Mouse (Mus musculus) CH12.LX (cell line): ENCODE results near the gene Adamtsl1. TPM values are rescaled to one million over a fixed set of nuclear protein-coding genes. Genes with fewer than 3 reads are reported as not detected.

Experiments
- DNase-seq: peaks from one replicate; pipeline ENCODE4 v3.0.0-alpha.2; 2013; ENCODE audit errors: extremely low read depth
- H3K27ac ChIP-seq: 2 replicates; pipeline ENCODE4 v1.5.1; 2012; ENCODE audit warnings: low read depth, mild to moderate bottlenecking, control low read depth, moderate library complexity; ENCODE audit not compliant: insufficient read depth
- H3K27me3 ChIP-seq: replicated peaks from 2 replicates; pipeline ENCODE3; 2012; ENCODE audit warnings: inconsistent platforms
- H3K36me3 ChIP-seq, 2 experiments: replicated peaks in 1 of 2; 2 replicates each; pipeline versions ENCODE3 to v1.6.1; 2012; ENCODE audit warnings: inconsistent platforms in 1 of 2, low read length in 1 of 2, mild to moderate bottlenecking in 1 of 2, mixed read lengths in 1 of 2, moderate library complexity in 1 of 2; ENCODE audit not compliant: control insufficient read depth in 1 of 2, insufficient read depth in 1 of 2
- H3K4me1 ChIP-seq, 2 experiments: 2 replicates each; pipeline ENCODE4 v1.6.1; 2012; ENCODE audit warnings: inconsistent platforms in 1 of 2, moderate library complexity in 1 of 2; ENCODE audit not compliant: insufficient read depth in 2 of 2, control insufficient read depth in 1 of 2
- H3K4me2 ChIP-seq: 2 replicates; pipeline ENCODE4 v1.6.1; 2012; ENCODE audit warnings: low read depth, mild to moderate bottlenecking, control low read depth; ENCODE audit not compliant: poor library complexity, insufficient read depth, severe bottlenecking
- H3K4me3 ChIP-seq, 3 experiments: fragments of 150-350 bp in 1 of 3; sonication (generic) in 1 of 3; replicated peaks in 1 of 3; 2 replicates each; pipeline versions ENCODE3 to v1.5.1; 2011 to 2012; ENCODE audit warnings: low read depth in 2 of 3, low read length in 2 of 3, mild to moderate bottlenecking in 2 of 3, moderate library complexity in 2 of 3, control low read depth in 1 of 3, improper control_type of control experiment in 1 of 3, inconsistent platforms in 1 of 3, mixed read lengths in 1 of 3; ENCODE audit not compliant: poor library complexity in 1 of 3
- H3K79me2 ChIP-seq: replicated peaks from 2 replicates; pipeline ENCODE4 v1.6.1; 2012; ENCODE audit warnings: mild to moderate bottlenecking, moderate library complexity; ENCODE audit not compliant: control insufficient read depth, poor library complexity, insufficient read depth, severe bottlenecking; ENCODE audit errors: extremely low read depth
- H3K9ac ChIP-seq: 2 replicates; pipeline ENCODE4 v1.6.1; 2012; ENCODE audit warnings: low read depth, mild to moderate bottlenecking, control low read depth, moderate library complexity; ENCODE audit not compliant: insufficient read depth
- H3K9me3 ChIP-seq: replicated peaks from 2 replicates; pipeline ENCODE3; 2012; ENCODE audit warnings: low read length, inconsistent platforms, mixed read lengths
- CHD2 ChIP-seq: IDR thresholded peaks from 2 replicates; pipeline ENCODE4 v1.6.1; 2011; ENCODE audit warnings: low read length, improper control_type of control experiment
- E2F4 ChIP-seq: IDR thresholded peaks from 2 replicates; pipeline ENCODE4 v1.6.1; 2011; ENCODE audit warnings: low read depth, low read length, improper control_type of control experiment; ENCODE audit not compliant: insufficient replicate concordance
- ETS1 ChIP-seq: conservative IDR thresholded peaks from 2 replicates; pipeline ENCODE4 v1.6.1; 2012; ENCODE audit warnings: low read depth, mild to moderate bottlenecking, inconsistent platforms, low read length, improper control_type of control experiment, moderate library complexity
- HCFC1 ChIP-seq: IDR thresholded peaks from 2 replicates; pipeline ENCODE4 v1.6.1; 2012; ENCODE audit warnings: low read depth, mild to moderate bottlenecking, inconsistent platforms, low read length, improper control_type of control experiment
- IRF4 ChIP-seq: IDR thresholded peaks from 2 replicates; pipeline ENCODE4 v1.6.1; 2014; ENCODE audit warnings: low read depth, mild to moderate bottlenecking, inconsistent platforms, low read length, improper control_type of control experiment
- JUN ChIP-seq: IDR thresholded peaks from 2 replicates; pipeline ENCODE4 v1.6.1; 2011; ENCODE audit warnings: low read depth, mild to moderate bottlenecking, low read length, improper control_type of control experiment, moderate library complexity; ENCODE audit not compliant: insufficient read depth
- JUND ChIP-seq: conservative IDR thresholded peaks from 2 replicates; pipeline ENCODE4 v1.6.1; 2011; ENCODE audit warnings: low read depth, low read length, improper control_type of control experiment
- KAT2A ChIP-seq: IDR thresholded peaks from 2 replicates; pipeline ENCODE4 v1.6.1; 2012; ENCODE audit warnings: low read length, improper control_type of control experiment, inconsistent platforms; ENCODE audit not compliant: insufficient replicate concordance
- MAFK ChIP-seq: IDR thresholded peaks from 2 replicates; pipeline ENCODE4 v1.6.1; 2011; ENCODE audit warnings: low read length, improper control_type of control experiment; ENCODE audit not compliant: insufficient replicate concordance
- MAX ChIP-seq: IDR thresholded peaks from 2 replicates; pipeline ENCODE4 v1.6.1; 2011; ENCODE audit warnings: low read length, improper control_type of control experiment
- MYC ChIP-seq: IDR thresholded peaks from 2 replicates; pipeline ENCODE4 v1.6.1; 2011; ENCODE audit warnings: low read depth, mild to moderate bottlenecking, improper control_type of control experiment, low read length
- NRF1 ChIP-seq: IDR thresholded peaks from 2 replicates; pipeline ENCODE4 v1.6.1; 2014; ENCODE audit warnings: low read depth, mild to moderate bottlenecking, inconsistent platforms, low read length, improper control_type of control experiment, moderate library complexity
- POLR2A ChIP-seq: IDR thresholded peaks from 2 replicates; pipeline ENCODE4 v1.6.1; 2011; ENCODE audit warnings: low read depth, mild to moderate bottlenecking, improper control_type of control experiment, low read length
- POLR2AphosphoS2 ChIP-seq: IDR thresholded peaks from 2 replicates; pipeline ENCODE4 v1.6.1; 2011; ENCODE audit warnings: low read depth, low read length, improper control_type of control experiment
- RCOR1 ChIP-seq: conservative IDR thresholded peaks from 2 replicates; pipeline ENCODE4 v1.6.1; 2012; ENCODE audit warnings: low read depth, mild to moderate bottlenecking, inconsistent platforms, low read length, improper control_type of control experiment
- SMC3 ChIP-seq: IDR thresholded peaks from 2 replicates; pipeline ENCODE4 v1.6.1; 2011; ENCODE audit warnings: low read depth, low read length, improper control_type of control experiment
- TCF12 ChIP-seq: IDR thresholded peaks from 2 replicates; pipeline ENCODE4 v1.6.1; 2014; ENCODE audit warnings: low read depth, mild to moderate bottlenecking, inconsistent platforms, low read length, improper control_type of control experiment
- USF2 ChIP-seq: conservative IDR thresholded peaks from 2 replicates; pipeline ENCODE4 v1.6.1; 2011; ENCODE audit warnings: low read depth, low read length, improper control_type of control experiment
- ZKSCAN1 ChIP-seq: IDR thresholded peaks from 2 replicates; pipeline ENCODE4 v1.6.1; 2012; ENCODE audit warnings: low read depth, inconsistent platforms, low read length, improper control_type of control experiment, borderline replicate concordance
- ZMIZ1 ChIP-seq: IDR thresholded peaks from 2 replicates; pipeline ENCODE4 v1.6.1; 2012; ENCODE audit warnings: low read depth, mild to moderate bottlenecking, inconsistent platforms, low read length, improper control_type of control experiment
- dilution Hi-C: fragments of 300-500 bp; cut with MboI; formaldehyde crosslinking; loops from 2 replicates; pipeline ENCODE4 v1.14.3; 2020; ENCODE audit warnings: low sequenced_read_pairs; ENCODE audit not compliant: extremely low pct_unique_long_range_greater_than_20kb, extremely low pct_ligation_motif_present
- in situ Hi-C: fragments of 300-500 bp; cut with MboI; formaldehyde crosslinking; loops from 3 replicates; pipeline ENCODE4 v1.14.3; 2019; ENCODE audit warnings: low sequenced_read_pairs, low pct_ligation_motif_present, low pct_unique_long_range_greater_than_20kb, mixed read lengths
- polyA plus RNA-seq: library from polyadenylated mRNA; unstranded; fragments of >175 nt; gene quantifications from 2 replicates; pipeline ENCODE4 v1.2.1, GENCODE M21; 2012; ENCODE audit warnings: low read depth; ENCODE audit not compliant: insufficient read length
- total RNA-seq, 2 experiments: library from RNA; depleted of rRNA; stranded (reverse); fragments of 300-350 nt in 1 of 2; fragments of >200 nt in 1 of 2; gene quantifications; 2 replicates each; pipeline ENCODE4 v1.2.3; 2012 to 2014

Gene Adamtsl1
- total and polyA plus RNA-seq, 3 experiments, result not detected

- H3K4me2 ChIP-seq, result no peak overlapping the region
- H3K9ac ChIP-seq, result no peak overlapping the region
- H3K36me3 ChIP-seq, result no peaks in the 10 kb centered on the region
- TF ChIP-seq USF2 (no peak), KAT2A (no peak), TCF12 (no peak), ZMIZ1 (no peak), HCFC1 (no peak), E2F4 (no peak)
- no peaks in the 10 kb centered on the region for H3K4me1 ChIP-seq
- in situ Hi-C loops, result no loop called here
- H3K27ac ChIP-seq, result no peak overlapping the region
- H3K4me3 ChIP-seq, result no peak overlapping the region
- H3K9me3 ChIP-seq, result peaks cover 31% of the 10 kb centered on the region
- DNase-seq, result no peak
- H3K79me2 ChIP-seq, result no peaks in the 10 kb centered on the region
- dilution Hi-C loops, result no loop called here
- no peaks in the 10 kb centered on the region for H3K27me3 ChIP-seq
Measured at GRCm38 (mm10) chr4:85783768-85784379, 269.9 kb downstream of the Adamtsl1 start.

DNA sequence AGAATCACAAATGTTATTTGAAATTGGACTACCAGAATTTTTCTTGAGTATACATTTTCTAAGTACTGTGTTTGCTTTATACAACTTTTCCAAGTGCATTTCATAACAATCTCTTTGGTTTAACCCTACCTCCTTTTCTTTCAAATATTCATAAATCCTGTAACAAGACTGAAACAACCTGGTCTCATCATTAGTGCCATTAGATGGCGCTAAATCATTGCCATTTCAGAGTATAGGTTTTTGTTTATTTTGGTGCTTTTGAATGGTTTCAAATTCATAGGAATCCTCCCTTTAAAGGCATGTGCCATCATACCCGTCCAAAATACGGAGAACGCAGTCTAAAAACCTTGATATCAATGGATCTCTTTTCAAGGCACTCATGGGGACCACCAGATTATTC, 270.5 kb downstream of the Adamtsl1 start:
- Histone ChIP-seq H3K9ac (no peak overlapping the region), H3K36me3 (no peaks in the 10 kb centered on the region), H3K9me3 (peaks cover 29% of the 10 kb centered on the region), H3K4me3 (no peak overlapping the region), H3K4me1 (no peaks in the 10 kb centered on the region), H3K27me3 (no peaks in the 10 kb centered on the region), H3K4me2 (no peak overlapping the region), H3K79me2 (no peaks in the 10 kb centered on the region), H3K27ac (no peak overlapping the region)
- TF ChIP-seq JUND (no peak), ETS1 (no peak), HCFC1 (no peak)
- in situ Hi-C loops, result no loop called here
- dilution Hi-C loops, result no loop called here
- no peak for DNase-seq

DNA sequence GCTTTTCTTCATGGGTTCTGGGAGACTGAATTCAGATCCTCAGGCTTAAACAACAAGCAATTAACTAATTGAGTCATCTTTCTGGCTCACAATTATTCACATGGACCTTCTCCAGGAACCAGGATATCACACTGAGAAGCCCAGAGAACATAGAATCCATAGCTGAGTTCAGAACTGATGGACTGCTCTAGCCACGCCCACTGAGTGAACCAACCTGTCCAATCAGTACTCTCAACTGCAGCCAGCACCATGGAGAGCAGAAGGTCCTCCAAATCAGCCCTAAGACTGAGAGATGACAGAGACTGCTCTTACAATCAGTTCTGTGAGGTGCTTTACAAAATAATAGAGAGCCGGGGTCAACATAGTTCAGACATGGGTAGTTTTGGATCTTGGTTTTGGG, 276.3 kb downstream of the Adamtsl1 start:
- Histone ChIP-seq H3K9me3 (peaks cover 21% of the 10 kb centered on the region), H3K4me1 (no peaks in the 10 kb centered on the region), H3K79me2 (no peaks in the 10 kb centered on the region), H3K27ac (no peak overlapping the region), H3K9ac (no peak overlapping the region), H3K27me3 (no peaks in the 10 kb centered on the region), H3K4me3 (no peak overlapping the region), H3K4me2 (no peak overlapping the region), H3K36me3 (no peaks in the 10 kb centered on the region)
- dilution Hi-C loops, result no loop called here
- no peak for DNase-seq
- no peak for TF ChIP-seq POLR2A
- TF ChIP-seq NRF1, result no peak
- TF ChIP-seq ZKSCAN1, result no peak
- no peak for TF ChIP-seq MAX
- no peak for TF ChIP-seq JUN
- TF ChIP-seq MAFK, result no peak
- TF ChIP-seq MYC, result no peak
- no peak for TF ChIP-seq IRF4
- no peak for TF ChIP-seq RCOR1
- TF ChIP-seq POLR2AphosphoS2, result no peak
- TF ChIP-seq CHD2, result no peak
- TF ChIP-seq ETS1, result no peak
- no peak for TF ChIP-seq ZMIZ1
- no peak for TF ChIP-seq SMC3
- in situ Hi-C loops, result no loop called here
